Mouse (Mus musculus): ENCODE measurements around the gene Sdf2l1. TPM values are rescaled to one million over a fixed set of nuclear protein-coding genes. Genes with fewer than 3 reads are reported as not detected.

The Sdf2l1 gene
- 10 to 100 TPM; 28.1 to 40.3 TPM for polyA plus RNA-seq (2012; fragmentation: generic; extraction: Trizol)

DNA sequence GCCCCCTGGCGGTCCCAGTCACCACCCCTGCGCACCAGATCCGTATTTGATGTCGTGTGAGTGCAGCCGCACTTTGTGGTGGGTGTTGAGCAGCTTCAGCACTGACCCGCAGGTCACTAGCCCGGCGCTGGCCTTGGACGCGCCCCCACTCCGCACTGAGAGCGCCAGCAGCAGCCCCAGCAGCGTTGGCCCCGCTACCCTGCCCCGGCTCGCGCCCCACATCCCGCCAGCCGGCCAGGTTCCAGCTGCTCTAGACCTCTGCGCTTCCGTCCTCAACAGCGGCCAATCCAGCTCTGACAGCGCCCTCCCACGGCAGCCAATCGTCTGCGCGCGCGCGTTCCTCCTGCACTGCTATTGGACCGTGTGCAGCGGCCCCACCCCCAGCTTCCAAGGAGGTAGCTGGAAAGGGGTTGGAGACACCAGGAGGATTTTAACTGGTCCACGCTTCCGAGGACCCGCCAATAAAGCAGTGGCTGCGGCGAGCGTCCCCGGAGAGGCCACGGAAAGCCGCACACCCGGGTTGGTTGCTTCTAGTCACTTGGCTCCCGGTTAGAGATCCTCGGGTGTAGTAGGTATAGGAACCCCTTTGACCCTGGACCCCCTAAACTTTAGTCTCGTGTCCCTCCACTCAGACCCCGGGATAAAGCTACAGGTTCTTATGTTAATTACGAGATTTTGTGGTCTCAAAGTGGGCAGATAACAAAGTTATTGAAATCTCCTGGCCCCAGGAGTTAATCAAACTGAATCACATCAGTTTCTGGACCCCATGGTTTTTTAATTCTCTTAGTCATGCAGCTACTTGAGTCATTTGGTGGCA is at the start of gene Sdf2l1:
Sdf2l1 (minus strand) TSS at position 295 of the 817 bp plus-strand sequence.

DNA sequence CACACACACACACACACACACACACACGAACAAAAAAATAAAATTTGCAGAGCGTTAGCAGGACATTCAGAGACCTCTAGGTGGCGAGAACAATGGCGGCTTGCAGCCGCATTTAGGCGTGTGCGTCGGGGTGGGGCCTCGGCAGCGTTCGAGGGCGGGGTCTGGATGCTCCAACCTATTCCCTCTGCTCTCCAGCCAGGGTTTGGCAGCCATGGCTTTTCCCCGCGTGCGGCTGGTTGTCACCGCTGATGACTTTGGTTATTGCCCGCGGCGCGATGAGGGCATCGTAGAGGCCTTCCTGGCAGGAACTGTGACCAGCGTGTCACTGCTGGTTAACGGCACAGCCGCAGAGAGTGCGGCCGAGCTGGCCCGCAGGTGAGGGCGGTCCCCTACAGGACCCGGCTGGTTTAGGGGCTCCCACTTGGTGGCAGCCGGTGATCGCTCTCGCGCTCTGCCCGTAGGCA is 14.6 kb upstream of the Sdf2l1 start, which contains the start of gene Ccdc116:
Ccdc116 (minus strand) TSS at position 458 of the 464 bp plus-strand sequence.

DNA sequence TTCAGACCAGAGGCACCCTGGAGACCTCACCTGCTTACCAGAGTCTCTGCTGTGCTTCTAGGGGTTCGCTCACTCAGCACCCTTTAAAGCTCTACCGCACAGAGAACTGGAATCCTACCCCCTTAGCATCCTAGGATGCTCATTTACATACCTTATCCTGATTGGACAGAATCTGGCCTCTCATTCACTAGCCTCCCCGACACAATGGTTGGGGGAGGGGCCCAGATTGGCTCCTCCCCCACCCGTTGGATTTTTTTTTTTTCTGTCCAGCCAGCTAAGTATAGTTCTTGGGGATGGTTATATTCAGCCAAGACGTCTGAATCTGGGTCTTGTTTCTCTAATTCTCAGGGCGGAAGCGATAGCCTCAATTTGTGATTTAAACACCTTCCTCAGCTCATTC is 12.2 kb upstream of the Sdf2l1 start, which contains the start of gene Ydjc:
Ydjc (plus strand) TSS at position 283 of the 400 bp plus-strand sequence.

DNA sequence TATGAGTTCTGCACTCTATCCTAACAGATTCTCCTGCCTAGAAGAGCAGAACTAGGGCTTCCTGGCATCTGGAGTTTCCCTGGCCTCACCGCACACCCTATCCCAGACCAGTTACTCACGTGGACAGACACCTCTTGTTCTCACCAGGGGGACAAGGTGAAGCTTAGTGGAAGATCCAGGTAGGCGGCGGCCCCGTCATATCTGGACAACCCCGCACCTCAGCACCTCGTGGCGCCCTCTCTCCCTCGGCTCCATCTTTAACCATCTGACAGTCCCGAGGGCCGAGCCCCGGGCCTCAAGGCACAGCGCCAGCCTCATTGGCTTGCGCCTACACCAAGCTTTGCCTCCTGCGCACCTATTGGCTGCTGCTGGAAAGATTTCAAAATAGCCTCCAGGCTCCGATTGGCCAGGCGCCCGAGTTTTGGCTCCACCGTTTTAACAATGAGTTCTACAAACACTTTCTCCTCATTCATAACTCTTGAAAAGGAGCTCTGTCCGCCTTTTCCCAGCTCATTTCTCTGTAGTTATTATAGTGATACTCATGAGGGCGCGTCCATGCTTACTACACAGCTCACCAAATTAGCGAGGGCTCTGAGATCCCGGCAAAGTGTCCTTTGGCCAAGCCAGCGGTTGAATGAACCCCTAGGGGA is 7.2 kb downstream of the Sdf2l1 start, which contains the start of gene 2610318N02Rik:
2610318N02Rik (minus strand) TSS at position 297 of the 650 bp plus-strand sequence.

DNA sequence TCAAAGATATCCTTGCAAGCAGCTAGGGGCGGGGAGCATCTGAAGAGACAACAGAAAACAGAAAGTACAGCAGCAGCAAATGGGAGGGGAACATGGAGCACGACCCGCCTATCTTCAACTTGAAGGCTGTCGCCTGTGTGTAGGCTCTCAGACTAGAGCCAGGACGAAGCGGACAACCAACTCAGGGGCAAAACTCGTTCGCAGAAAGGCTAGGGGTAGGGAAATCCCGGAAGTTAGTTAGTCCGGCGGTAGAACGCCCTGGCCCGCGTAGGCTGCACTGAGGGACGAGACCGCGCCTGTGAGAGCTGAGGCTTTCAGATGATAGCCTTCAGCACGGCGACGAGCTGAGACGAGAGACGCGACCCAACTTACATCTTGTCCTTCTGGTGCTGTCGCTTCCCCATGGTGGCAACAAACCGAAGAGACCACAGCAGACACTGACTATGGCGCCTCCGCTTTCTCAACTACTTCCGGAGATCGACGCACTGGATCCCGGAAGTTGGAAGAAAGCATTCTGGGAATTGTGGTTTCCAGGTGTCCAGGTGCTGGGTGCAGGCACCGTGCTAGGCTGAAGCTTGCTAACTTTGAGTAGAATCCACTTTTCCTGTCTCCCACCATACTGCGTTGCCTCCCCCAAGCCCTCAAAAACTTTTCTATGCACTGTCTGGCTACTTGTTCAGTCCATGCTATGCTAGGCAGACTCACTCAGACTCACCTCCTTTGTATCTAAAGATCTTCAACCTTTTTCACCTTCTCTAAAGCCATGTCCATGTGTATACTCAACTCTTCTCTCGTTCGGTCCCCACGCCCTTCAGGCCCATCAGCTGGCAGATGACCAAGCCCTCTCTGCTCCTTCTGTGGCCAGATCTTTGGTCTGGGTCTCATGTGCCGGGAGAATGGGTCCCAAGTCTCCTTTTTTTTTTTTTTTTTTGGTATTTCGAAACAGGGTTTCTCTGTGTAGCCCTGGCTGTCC is 21.1 kb downstream of the Sdf2l1 start, which contains the start of gene Ppil2:
Ppil2 (minus strand) TSS at position 487 of the 973 bp plus-strand sequence.

Other genes with a start within 250 kb of the Sdf2l1 start
- 10 to 100 TPM in 1 of 2 experiments, 1 to 10 TPM in 1; 5.3 to 18.2 TPM for gene Ppm1f, start 235.9 kb downstream of the Sdf2l1 start, polyA plus RNA-seq (2012; fragmentation: generic; extraction: Trizol)
- 10 to 100 TPM in 1 of 2 experiments, 1 to 10 TPM in 1; 7.6 to 55.8 TPM for gene Mapk1, start 149.0 kb downstream of the Sdf2l1 start, polyA plus RNA-seq (2012; fragmentation: generic; extraction: Trizol)
- gene Ypel1, start 62.7 kb downstream of the Sdf2l1 start, polyA plus RNA-seq (2012; fragmentation: generic; extraction: Trizol): 1 to 10 TPM in 1 of 2 experiments, under 1 TPM in 1; 0.53 to 9.9 TPM
- gene Ppil2, start 21.1 kb downstream of the Sdf2l1 start, polyA plus RNA-seq (2012; fragmentation: generic; extraction: Trizol): 10 to 100 TPM; 32.0 to 74.9 TPM
- 1 to 10 TPM in 1 of 2 experiments, not detected in 1; 1.4 TPM for gene 2610318N02Rik, start 7.2 kb downstream of the Sdf2l1 start, polyA plus RNA-seq (2012; fragmentation: generic; extraction: Trizol)
- 1 to 10 TPM; 3.3 to 10.0 TPM for gene Ydjc, start 12.2 kb upstream of the Sdf2l1 start, polyA plus RNA-seq (2012; fragmentation: generic; extraction: Trizol)
- gene Ccdc116, start 14.8 kb upstream of the Sdf2l1 start, polyA plus RNA-seq (2012; fragmentation: generic; extraction: Trizol): under 1 TPM; 0.02 to 0.24 TPM
- 100 to 1,000 TPM in 1 of 2 experiments, 10 to 100 TPM in 1; 62.2 to 108 TPM for gene Ube2l3, start 70.3 kb upstream of the Sdf2l1 start, polyA plus RNA-seq (2012; fragmentation: generic; extraction: Trizol)
- gene Rimbp3, start 76.2 kb upstream of the Sdf2l1 start, polyA plus RNA-seq (2012; fragmentation: generic; extraction: Trizol): under 1 TPM; 0.01 to 0.05 TPM
- gene Hic2, start 101.2 kb upstream of the Sdf2l1 start, polyA plus RNA-seq (2012; fragmentation: generic; extraction: Trizol): 1 to 10 TPM in 1 of 2 experiments, under 1 TPM in 1; 0.53 to 2.5 TPM
- 1 to 10 TPM in 1 of 2 experiments, under 1 TPM in 1; 0.55 to 6.1 TPM for gene Tmem191c, start 143.7 kb upstream of the Sdf2l1 start, polyA plus RNA-seq (2012; fragmentation: generic; extraction: Trizol)
- under 1 TPM in 1 of 2 experiments, not detected in 1; 0.07 TPM for gene Serpind1, start 199.0 kb upstream of the Sdf2l1 start, polyA plus RNA-seq (2012; fragmentation: generic; extraction: Trizol)

Measured in C3H10T1/2 (cell line).